Mouse (Mus musculus): Measurements from ENCODE around the gene Chd4. TPM values are rescaled to one million over a fixed set of nuclear protein-coding genes. Genes with fewer than 3 reads are reported as not detected.

Gene Chd4
- polyA plus RNA-seq, 1 experiment: 129 TPM

GRCm38 (mm10) chr6:125071170-125071895, 24.4 kb upstream of the Chd4 start:
- no peak for DNase-seq
- H3K4me3 ChIP-seq (replicated peaks; ENCODE audit: extremely low read depth, low read depth, low read length): peak overlapping the region; percentile 44
- WGBS: 74% methylated on average over 18 of the region's 18 CpGs

GRCm38 (mm10) chr6:125071896-125072279, 23.9 kb upstream of the Chd4 start:
- H3K4me1 ChIP-seq (ENCODE audit: control insufficient read depth, insufficient read depth, low read length): no peaks in the 10 kb centered on the region
- DNase-seq: no peak
- TF ChIP-seq CTCF (IDR thresholded peaks at IDR 0.05; ENCODE audit: insufficient read depth, low read length) (no peak), POLR2A (IDR thresholded peaks at IDR 0.05; ENCODE audit: borderline replicate concordance, extremely low read depth, low read depth, low read length) (no peak)
- no peak overlapping the region for H3K4me3 ChIP-seq (replicated peaks; ENCODE audit: extremely low read depth, low read depth, low read length)
- 14% methylated on average over 2 of the region's 2 CpGs for WGBS

More at GRCm38 (mm10) chr6:125071170-125071895, 24.4 kb upstream of the Chd4 start:
- no peak for TF ChIP-seq CTCF (IDR thresholded peaks at IDR 0.05; ENCODE audit: insufficient read depth, low read length)
- no peak for TF ChIP-seq POLR2A (IDR thresholded peaks at IDR 0.05; ENCODE audit: borderline replicate concordance, extremely low read depth, low read depth, low read length)
- no peaks in the 10 kb centered on the region for H3K4me1 ChIP-seq (ENCODE audit: control insufficient read depth, insufficient read depth, low read length)

GRCm38 (mm10) chr6:125073825-125074224, 22.0 kb upstream of the Chd4 start:
- no peak overlapping the region for H3K4me3 ChIP-seq (replicated peaks; ENCODE audit: extremely low read depth, low read depth, low read length)
- WGBS: 54% methylated on average over 8 of the region's 8 CpGs
- no peaks in the 10 kb centered on the region for H3K4me1 ChIP-seq (ENCODE audit: control insufficient read depth, insufficient read depth, low read length)
- TF ChIP-seq CTCF (IDR thresholded peaks at IDR 0.05; ENCODE audit: insufficient read depth, low read length) (no peak), POLR2A (IDR thresholded peaks at IDR 0.05; ENCODE audit: borderline replicate concordance, extremely low read depth, low read depth, low read length) (no peak)
- no peak for DNase-seq

- H3K4me1 ChIP-seq (ENCODE audit: control insufficient read depth, insufficient read depth, low read length): peaks cover 3% of the 10 kb centered on the region; the same call in 1 of the 2 replicates
- 30% methylated on average over 25 of the region's 25 CpGs for WGBS
- H3K4me3 ChIP-seq (replicated peaks; ENCODE audit: extremely low read depth, low read depth, low read length): peak overlapping the region; percentile 43
- DNase-seq: no peak
- TF ChIP-seq CTCF (IDR thresholded peaks at IDR 0.05; ENCODE audit: insufficient read depth, low read length): no peak
- no peak for TF ChIP-seq POLR2A (IDR thresholded peaks at IDR 0.05; ENCODE audit: borderline replicate concordance, extremely low read depth, low read depth, low read length)
Measured at GRCm38 (mm10) chr6:125081394-125081793, 14.4 kb upstream of the Chd4 start.

GRCm38 (mm10) chr6:125081797-125082560, 13.8 kb upstream of the Chd4 start:
- Histone ChIP-seq H3K4me1 (ENCODE audit: control insufficient read depth, insufficient read depth, low read length) (peaks cover 3% of the 10 kb centered on the region; the same call in 1 of the 2 replicates), H3K4me3 (replicated peaks; ENCODE audit: extremely low read depth, low read depth, low read length) (peak overlapping the region; percentile 43)
- TF ChIP-seq CTCF (IDR thresholded peaks at IDR 0.05; ENCODE audit: insufficient read depth, low read length) (peak; percentile 72), POLR2A (IDR thresholded peaks at IDR 0.05; ENCODE audit: borderline replicate concordance, extremely low read depth, low read depth, low read length) (peak; percentile 56; the same call in 1 of the 2 replicates)
- peak; percentile 79 for DNase-seq
- 31% methylated on average over 45 of the region's 45 CpGs for WGBS

- WGBS: 82% methylated on average over 7 of the region's 7 CpGs
Measured at GRCm38 (mm10) chr6:125082801-125083386, 12.9 kb upstream of the Chd4 start.

GRCm38 (mm10) chr6:125084424-125084823, 11.4 kb upstream of the Chd4 start:
- TF ChIP-seq POLR2A (IDR thresholded peaks at IDR 0.05; ENCODE audit: borderline replicate concordance, extremely low read depth, low read depth, low read length): no peak
- TF ChIP-seq CTCF (IDR thresholded peaks at IDR 0.05; ENCODE audit: insufficient read depth, low read length): peak; percentile 35
- WGBS: 9% methylated on average over 4 of the region's 4 CpGs
- peak; percentile 47 for DNase-seq

More at GRCm38 (mm10) chr6:125082801-125083386, 12.9 kb upstream of the Chd4 start:
- no peak for TF ChIP-seq CTCF (IDR thresholded peaks at IDR 0.05; ENCODE audit: insufficient read depth, low read length)
- no peak for TF ChIP-seq POLR2A (IDR thresholded peaks at IDR 0.05; ENCODE audit: borderline replicate concordance, extremely low read depth, low read depth, low read length)
- Histone ChIP-seq H3K4me1 (ENCODE audit: control insufficient read depth, insufficient read depth, low read length) (peaks cover 3% of the 10 kb centered on the region; the same call in 1 of the 2 replicates), H3K4me3 (replicated peaks; ENCODE audit: extremely low read depth, low read depth, low read length) (no peak overlapping the region)
- DNase-seq: no peak

GRCm38 (mm10) chr6:125087937-125088336, 7.8 kb upstream of the Chd4 start:
- WGBS: 82% methylated on average over 3 of the region's 3 CpGs
- no peak for DNase-seq
- Histone ChIP-seq H3K4me1 (ENCODE audit: control insufficient read depth, insufficient read depth, low read length) (peaks cover 7% of the 10 kb centered on the region), H3K4me3 (replicated peaks; ENCODE audit: extremely low read depth, low read depth, low read length) (no peak overlapping the region)
- no peak for TF ChIP-seq CTCF (IDR thresholded peaks at IDR 0.05; ENCODE audit: insufficient read depth, low read length)
- no peak for TF ChIP-seq POLR2A (IDR thresholded peaks at IDR 0.05; ENCODE audit: borderline replicate concordance, extremely low read depth, low read depth, low read length)

More at GRCm38 (mm10) chr6:125084424-125084823, 11.4 kb upstream of the Chd4 start:
- Histone ChIP-seq H3K4me3 (replicated peaks; ENCODE audit: extremely low read depth, low read depth, low read length) (no peak overlapping the region), H3K4me1 (ENCODE audit: control insufficient read depth, insufficient read depth, low read length) (peaks cover 4% of the 10 kb centered on the region)
